Mouse (Mus musculus): ENCODE results near the gene Actr2.
"Not testable (repeated sequence)": the region's sequence is repeated elsewhere in the genome, so short reads cannot be mapped to it uniquely, and the experiment has no call there.

The Actr2 gene

DNA sequence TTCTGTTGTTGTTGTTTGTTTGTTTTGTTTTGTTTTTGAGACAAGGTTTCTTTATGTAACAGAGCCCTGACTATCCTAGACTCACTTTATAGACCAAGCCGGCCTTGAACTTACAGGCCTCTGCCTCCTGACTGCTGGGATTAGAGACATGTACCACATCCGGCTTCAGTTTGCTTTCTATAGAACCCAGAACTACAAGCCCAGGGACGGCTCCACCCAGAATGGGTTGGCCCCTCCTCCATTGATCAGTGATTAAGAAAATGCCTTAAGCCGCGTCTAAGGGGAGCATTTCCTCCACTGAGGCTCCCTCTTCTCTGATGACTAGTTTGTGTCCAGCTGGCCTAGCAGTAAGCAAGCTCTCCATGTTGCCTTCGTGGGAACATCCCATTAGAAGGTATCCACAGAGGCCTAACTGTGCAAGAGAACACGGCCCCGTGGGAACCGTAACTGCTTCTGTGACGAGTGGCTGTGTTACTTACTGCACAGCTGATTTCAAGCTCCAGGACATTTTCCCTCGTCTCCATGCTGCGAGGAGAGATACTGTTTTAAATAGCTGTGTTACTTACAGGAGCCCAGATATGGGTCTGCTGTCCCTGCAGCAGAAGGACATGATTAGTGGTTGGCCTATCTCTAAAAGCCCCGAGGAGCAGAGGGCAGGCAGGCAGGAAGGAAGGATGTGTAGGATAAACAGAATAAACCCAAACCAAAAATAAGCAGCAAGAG lies 59.7 kb downstream of the Actr2 start:
- no peak for DNase-seq (ENCODE audit: low read depth in 1 of 2, low spot score in 2 of 2)

DNA sequence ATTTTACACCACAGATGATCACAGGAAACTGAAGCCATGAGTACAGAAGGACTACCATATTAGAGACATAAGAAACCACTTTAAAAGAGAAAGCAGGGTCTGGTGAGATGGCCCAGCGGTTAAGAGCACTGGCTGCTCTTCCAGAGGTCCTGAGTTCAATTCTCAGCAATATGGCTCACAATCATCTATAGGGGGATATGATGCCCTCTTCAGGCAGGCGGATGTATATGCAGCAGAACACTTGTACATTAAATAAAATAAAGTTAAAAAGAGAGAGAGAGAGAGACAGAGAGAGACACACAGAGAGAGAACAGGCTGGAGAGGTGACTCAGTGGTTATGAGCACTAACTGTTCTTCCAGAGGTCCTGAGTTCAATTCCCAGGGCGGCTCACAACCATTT lies 67.1 kb downstream of the Actr2 start:
- DNase-seq (ENCODE audit: low read depth in 1 of 2, low spot score in 2 of 2), result no peak

DNA sequence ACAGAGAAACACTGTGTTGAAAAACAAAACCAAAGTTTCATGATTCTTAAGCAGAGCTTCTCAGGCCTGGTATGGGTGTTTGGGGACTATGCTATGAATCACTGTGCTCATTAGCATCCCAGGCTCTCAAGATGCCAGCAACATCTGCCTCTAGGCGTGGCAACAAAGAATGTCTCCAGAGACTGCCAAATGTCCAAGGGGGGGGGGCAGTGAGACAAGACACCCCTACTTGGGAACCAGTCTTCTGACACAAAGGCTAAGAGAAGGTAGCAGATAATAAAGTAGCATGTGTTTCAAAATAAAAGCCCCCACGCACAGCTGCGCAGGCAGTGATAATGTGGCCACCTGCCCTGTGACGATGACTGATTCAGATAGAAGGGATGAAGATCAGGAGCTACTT lies 69.5 kb downstream of the Actr2 start:
- DNase-seq (ENCODE audit: low read depth in 1 of 2, low spot score in 2 of 2), result no peak

DNA sequence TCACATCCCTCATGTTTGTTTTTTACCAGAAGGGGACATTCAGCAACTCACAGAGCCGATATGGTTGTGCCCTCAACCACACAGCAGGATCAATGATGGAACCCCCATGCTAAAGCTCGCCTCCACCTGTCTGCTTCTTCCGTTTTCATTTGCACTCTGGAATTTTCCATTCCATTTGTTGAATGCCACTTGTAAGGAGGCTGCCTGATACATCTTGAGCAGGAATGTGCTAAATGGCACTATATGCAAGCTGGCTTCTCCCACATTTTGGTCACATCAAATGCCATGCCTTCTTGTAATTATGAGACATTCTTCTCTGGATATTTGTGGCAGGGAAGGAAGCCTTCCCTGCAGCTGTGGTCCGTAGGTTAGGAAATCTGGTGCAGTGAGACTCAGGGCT lies 70.6 kb downstream of the Actr2 start:
- no peak for DNase-seq (ENCODE audit: low read depth in 1 of 2, low spot score in 2 of 2)

DNA sequence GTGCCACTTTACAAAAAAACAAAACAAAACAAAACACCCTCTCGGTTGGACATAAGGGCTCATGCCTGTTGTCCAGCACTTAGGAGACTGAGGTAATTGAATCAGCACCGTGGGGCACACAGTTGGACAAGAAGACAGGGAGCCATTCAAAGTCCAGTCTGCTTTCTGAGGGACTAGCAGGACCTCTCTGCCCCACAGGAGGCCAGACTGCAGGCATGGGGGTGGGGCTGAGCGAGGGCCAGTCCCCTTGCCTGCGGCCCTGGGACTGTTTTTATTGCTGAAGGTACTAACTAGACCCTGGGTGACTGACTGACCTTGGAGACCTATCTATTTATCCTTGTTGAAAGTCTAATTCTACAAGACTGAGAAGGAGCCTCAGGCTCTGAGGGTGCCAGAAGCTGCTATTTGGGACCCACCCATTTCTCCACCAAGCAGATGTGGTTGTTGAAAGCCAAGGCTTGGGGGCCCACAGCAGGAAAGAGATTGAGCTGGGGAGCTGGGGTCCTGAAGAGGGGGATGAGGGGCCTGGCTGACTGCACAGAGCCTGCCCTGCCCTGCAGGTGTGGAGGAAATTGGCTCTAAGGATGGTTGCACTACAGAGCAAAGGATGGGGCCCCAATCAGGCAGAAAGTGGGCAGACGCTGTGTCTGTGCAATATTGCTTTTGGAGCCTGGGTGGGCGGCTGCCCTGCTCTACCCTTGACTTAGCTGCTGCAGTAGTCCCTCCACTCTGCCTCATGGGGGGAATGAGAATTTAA lies 71.4 kb downstream of the Actr2 start:
- no peak for DNase-seq (ENCODE audit: low read depth in 1 of 2, low spot score in 2 of 2)

DNA sequence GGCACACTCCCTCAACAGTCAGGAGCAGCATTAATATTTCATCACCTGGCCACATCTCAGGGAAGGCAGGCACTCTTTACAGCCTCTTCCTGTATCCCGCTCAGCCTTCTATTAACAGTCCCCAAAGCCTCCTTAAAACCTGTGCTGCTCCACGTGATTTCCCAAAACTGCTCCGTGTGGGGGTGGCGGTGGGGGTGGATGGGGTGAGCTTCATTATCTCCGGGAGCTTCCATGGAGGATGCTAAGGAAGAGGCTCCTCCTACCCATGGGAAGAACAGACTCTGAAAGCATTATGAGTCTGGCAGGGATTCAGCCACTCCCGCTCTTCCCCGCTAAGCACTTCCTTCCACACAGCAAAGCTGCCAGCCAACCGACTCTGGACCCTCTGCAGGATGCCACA lies 74.0 kb downstream of the Actr2 start:
- DNase-seq (ENCODE audit: low read depth in 1 of 2, low spot score in 2 of 2), result no peak

DNA sequence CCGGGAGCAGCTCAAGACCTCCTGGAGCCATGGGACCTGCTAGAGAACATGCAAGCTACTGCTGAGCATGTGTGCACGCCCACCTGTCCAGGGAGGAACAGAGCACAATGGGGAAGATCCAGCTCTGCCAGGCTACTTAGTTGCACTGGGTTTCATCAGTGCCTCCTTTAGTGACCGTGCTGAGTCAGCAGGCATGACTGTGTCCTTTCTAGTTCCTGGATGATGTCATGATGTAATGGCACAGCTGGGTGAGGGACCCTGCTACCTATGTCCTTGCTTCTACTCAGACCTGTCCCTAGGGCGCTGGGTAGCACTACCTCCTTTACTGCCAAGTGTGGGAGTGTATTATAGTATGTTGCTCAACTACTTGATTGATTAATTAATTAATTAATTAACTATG lies 75.0 kb downstream of the Actr2 start:
- DNase-seq (ENCODE audit: low read depth in 1 of 2, low spot score in 2 of 2), result no peak

DNA sequence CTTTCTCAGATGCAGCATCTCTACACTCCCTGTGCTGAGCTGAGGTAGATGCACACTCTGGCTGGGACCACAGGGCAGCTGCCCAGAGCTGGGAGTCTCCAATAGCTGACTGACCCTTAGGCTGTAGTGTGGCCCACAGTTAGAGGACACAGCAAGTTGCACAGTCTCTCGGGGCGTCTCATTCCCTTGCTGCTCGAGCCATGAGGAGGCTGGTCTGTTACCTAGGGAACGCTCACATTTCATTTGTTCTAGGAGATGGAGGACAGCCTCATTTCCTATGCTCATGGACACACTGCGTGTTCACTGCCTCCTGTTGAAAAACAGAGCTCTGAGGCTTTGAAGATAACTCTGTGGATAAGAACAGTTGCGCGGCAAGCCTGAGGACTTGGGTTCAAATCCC lies 76.7 kb downstream of the Actr2 start:
- no peak for DNase-seq (ENCODE audit: low read depth in 1 of 2, low spot score in 2 of 2)

DNA sequence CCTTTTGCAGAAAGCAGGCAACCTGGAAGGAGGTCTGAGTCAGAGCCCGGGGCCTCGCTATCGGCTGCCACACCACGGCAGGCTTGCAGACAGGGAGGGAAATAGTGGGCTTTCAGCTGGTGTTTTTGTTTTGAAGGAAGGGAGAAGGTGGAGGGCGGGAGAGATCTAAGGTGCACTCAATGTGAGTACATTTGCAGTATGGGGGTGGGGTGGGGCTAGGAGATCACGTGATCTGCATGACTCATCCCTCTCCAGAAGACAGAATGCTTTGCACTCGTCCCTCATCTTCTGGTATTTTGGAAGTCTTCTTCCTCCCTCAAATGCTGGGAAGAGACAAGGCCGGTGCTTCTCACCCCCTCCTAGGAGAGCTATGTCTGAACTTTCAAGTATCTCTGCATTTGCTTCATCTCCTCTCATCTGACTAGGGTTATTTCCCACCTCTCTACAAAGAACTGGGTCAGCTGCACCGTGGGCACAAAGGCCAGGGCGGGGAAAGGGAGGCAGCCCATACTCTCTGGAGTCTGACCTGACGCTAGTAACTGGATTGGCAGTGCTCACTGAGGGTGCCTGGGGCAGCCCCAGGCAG lies 77.3 kb downstream of the Actr2 start:
- DNase-seq (ENCODE audit: low read depth in 1 of 2, low spot score in 2 of 2), result no peak

DNA sequence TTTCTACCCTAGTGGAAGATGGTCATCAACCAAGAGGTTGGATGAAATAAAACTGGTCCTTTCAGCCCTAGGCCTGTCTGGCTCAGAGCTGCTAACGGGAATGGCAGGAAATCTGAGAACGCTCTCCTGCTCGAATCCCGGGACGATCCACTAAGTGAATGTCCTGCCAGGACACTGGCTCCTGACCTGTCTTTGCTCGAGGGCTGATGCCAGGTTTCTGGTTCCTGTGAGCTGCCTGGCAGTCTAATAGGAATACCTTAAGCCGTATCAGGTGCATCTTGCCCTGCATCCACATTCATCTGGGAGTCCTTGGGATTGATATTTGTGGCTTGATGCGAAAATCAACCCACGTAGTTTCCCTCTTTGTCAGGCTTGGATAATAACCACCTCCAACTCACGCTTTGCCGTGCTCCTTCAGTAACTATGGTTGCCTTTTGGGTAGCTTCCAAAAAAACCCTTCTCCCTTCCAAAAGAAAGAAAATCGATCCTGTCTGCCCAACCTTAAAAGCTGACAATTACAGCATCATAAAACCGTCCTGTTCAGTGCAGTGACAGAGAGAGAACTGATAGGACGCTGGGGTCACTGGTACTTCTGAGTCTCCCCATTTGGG lies 78.3 kb downstream of the Actr2 start:
- no peak for DNase-seq (ENCODE audit: low read depth in 1 of 2, low spot score in 2 of 2)

DNA sequence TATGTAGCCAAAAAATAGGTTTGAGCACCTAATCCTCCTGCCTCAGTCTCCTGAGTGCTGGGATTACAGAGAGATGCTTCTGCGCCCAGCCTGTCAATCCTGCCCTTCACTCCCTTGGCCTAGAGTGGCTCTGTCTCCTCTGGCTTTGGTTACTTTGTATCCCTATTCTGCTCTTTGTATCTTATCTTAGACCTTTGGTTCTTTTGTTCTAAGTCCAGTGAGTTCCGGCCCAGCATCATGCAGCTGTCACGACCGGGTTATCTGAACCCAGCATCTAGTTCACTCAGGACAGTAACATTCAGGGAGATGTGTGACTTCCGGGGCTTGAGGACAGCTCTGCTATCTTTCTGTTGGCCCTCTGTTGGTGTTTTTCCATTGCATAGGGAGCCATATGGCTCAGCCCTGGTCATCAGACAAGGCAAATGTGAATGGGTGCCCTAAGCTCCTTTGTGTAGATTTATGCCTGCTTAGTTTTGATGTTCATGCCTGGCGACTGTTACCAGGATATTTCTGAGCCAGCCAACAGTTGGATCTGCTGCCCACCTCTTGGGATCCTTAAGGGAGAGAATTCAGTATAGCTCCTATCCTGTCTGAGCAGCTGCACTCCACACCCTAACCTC lies 79.1 kb downstream of the Actr2 start:
- no peak for DNase-seq (ENCODE audit: low read depth in 1 of 2, low spot score in 2 of 2)

DNA sequence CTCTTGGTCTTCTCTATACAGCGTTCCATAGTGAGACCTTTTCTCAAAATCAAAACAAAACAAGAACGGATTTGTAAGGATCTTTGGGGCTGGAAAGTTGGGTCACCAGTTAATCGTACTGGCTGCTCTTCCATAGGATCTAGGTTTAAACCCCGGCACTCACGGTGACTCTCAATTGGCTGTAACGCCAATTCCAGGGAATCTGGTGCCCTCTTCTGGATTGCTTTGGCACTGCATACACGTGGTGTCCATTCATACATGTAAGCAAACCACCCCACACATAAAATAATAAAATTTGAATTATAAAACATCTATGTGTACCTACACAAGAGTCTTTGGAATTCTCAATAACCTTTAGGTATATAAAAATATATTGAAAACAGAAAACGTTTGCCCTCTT lies 81.2 kb downstream of the Actr2 start:
- no peak for DNase-seq (ENCODE audit: low read depth in 1 of 2, low spot score in 2 of 2)

DNA sequence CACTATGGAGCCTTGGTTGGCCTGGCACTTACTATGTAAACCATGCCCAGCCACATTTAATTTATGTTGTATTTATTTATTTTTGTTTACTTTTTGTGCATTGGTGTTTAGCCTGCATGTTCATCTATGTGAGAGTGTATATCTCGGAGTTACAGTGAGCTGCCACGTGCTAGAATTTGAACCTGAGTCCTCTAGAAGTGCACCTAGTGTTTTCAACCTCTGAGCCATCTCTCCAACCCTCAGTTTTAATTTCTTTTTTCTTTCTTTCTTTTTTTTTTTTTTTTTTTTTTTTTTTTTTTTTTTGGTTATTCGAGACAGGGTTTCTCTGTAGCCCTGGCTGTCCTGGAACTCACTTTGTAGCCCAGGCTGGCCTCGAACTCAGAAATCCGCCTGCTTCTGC lies 81.7 kb downstream of the Actr2 start:
- DNase-seq (ENCODE audit: low read depth in 1 of 2, low spot score in 2 of 2), result not testable (repeated sequence)

DNA sequence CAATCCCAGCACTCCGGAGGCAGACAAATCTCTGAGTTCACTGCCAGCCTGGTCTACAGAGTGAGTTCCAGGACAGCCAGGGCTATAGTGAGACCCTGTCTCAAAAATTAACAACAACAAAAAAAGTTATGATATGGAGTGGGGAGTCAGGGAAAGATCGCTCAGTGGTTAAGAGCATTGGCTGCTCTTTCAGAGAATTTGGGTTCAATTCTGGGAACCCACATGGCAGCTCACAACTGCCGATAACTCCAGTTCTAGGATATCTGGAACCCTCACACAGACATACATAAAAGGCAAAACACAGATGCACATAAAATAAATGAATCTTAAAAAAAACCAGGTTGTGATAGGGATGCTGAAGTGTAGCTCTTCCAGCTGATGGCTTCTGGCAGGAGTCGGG lies 83.7 kb downstream of the Actr2 start:
- DNase-seq (ENCODE audit: low read depth in 1 of 2, low spot score in 2 of 2), result no peak

DNA sequence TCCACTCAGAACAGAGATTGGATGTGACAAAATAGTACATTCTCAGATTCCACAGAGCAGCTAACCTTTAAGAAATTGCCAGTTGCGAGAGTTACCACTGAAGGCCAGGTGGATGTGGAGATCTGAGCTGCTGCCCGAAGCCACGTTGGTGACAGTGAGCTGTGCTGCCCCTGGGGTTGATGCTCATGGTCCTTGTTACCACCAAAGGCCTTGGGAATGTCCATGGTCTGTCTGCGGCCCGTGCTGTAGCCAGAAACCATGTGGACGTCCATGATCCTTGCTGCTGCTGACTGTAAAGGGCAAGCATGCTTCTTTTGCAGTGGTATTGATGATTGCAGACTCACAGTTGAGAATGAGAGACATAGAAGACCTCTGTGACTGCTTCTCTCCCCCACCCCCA lies 84.3 kb downstream of the Actr2 start:
- DNase-seq (ENCODE audit: low read depth in 1 of 2, low spot score in 2 of 2), result no peak

DNA sequence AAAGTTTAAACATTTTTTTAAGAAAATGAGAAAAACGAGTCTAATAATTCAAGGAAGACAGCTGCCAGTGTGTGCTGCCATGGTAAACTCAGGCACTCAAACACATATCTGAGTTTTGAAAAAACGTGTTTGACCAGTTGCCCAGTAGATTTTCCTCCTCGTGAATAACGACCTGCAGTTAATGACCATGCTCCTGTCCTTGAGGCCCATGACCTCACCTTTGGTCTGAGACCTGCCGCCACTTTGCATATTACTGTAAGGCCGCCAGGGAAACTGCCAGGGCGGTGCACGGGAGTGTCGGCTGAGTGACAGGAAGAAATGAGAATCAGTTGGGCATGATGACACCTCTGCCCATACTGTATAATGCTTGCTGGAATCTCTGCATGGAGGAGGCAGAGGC lies 85.0 kb downstream of the Actr2 start:
- DNase-seq (ENCODE audit: low read depth in 1 of 2, low spot score in 2 of 2), result no peak

DNA sequence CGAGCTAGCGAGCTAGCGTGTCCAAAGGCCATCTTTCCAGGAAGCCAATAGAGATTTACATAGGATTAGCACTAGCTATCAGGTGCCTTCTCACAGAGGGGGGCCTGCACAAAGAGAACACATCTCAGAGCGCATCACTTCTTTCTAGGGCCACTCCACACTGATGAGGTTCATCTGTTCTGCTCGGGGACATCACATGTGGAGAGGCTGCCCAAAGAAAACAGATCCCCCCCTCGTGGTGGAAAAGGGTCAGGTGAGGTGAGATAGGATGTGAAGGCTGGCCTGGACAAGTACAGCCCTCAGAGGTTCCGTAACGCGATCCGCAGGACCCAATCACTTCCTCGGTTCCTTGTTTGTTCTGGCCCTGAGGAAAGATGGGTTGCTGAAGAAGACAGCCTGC lies 86.8 kb downstream of the Actr2 start:
- no peak for DNase-seq (ENCODE audit: low read depth in 1 of 2, low spot score in 2 of 2)

DNA sequence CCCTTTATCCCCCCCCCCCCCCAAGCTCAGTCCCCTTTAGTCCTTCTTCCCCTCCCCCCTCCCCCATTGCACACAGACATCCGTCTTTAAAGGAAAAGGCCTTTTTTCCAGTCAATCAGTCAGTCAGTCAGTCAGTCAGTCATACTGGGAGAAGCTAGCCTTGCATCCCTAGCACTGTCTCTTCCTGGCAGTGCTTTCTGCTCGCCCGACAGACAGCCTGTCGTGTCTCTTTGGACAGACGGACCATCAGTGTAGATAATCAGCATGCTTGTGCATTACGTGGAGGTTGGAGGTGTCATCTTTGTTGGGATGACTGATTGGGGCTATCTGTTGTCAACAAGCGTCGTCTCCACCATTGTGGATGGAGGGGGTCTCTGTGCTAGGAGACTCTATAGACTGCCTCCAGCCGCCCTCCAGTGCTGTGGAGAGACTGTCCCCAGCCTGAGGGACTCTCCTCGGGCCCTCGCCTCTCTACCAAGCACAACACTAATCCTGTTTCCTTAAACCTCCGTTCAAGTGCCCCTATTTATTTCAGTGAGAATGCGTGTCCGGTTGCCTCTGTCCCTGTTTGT lies 89.7 kb downstream of the Actr2 start:
- no peak for DNase-seq (ENCODE audit: low read depth in 1 of 2, low spot score in 2 of 2)

DNA sequence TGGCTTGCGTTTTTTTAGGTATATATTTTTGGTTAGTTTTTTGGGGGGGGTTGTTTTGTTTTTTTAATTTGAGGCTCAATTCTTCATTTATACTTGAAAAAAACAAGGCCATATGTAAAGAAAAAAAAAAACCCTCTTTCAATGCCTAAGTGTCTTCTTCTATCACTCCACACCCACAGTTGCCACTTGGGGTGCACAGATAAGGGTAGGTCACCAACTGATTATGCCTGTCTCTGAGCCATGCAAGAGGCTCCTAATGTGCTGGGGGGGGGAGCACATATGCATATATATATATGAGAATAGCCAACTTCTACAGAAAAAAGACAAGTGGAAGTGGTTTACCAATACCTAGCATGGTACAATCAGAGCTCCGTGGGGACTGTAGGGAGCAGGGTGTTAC lies 90.3 kb downstream of the Actr2 start:
- no peak for DNase-seq (ENCODE audit: low read depth in 1 of 2, low spot score in 2 of 2)

DNA sequence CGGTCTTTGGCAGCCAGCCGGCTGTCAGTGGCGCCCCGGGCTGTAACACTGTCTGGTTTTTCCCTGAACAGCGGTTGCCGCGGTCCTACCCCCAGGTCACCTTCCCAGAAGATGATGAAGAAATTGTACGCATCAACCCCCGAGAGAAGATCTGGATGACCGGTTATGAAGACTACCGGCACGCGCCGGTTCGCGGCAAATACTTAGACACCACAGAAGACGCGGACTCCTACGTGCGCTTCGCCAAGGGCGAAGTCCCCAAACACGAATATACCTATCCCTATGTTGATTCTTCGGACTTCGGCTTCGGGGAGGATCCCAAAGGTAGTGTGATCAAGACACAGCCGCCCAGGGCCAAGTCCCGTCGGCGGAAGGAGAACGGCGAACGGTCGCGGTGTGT lies 92.0 kb downstream of the Actr2 start:
- DNase-seq (ENCODE audit: low read depth in 1 of 2, low spot score in 2 of 2), result no peak

DNA sequence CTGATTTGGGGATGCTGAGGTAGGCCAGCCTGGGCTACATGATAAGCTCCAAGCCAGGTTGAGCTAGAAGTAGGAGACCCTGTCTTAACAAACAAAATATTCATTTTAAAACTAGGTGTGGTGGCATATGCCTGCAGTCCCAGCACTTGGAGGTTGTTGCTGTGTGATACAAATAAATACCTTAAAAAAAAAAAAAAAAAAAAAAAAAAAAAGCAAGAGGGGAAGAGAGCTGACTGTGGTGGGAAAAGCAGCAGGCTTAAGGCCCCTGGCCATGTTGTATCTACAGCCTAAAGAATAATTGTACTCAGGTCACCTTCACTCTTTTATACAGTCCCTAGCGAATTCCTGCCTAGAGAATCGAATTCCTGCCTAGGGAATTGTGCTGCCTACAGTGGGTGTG lies 93.8 kb downstream of the Actr2 start:
- no peak for DNase-seq (ENCODE audit: low read depth in 1 of 2, low spot score in 2 of 2)

All from monocyte, adult 2 months (primary cell).